Mouse (Mus musculus) bone marrow, adult 2 months (tissue): ENCODE results near the gene Alpl. TPM values are rescaled to one million over a fixed set of nuclear protein-coding genes. Genes with fewer than 3 reads are reported as not detected.
A peak's percentile ranks its signal among the peaks of the same experiment; 100 is the strongest.

Experiments used
- H3K27ac ChIP-seq: fragments of 200-500 bp; 2 replicates; pipeline ENCODE4 v1.5.1; 2012; ENCODE audit warnings: low read depth, mild to moderate bottlenecking, control low read depth, inconsistent platforms, low read length; ENCODE audit not compliant: control insufficient read depth, poor library complexity, insufficient read depth
- H3K4me1 ChIP-seq: fragments of 200-500 bp; 2 replicates; pipeline ENCODE4 v1.6.1; 2011; ENCODE audit warnings: low read length; ENCODE audit not compliant: control insufficient read depth, insufficient read depth
- H3K4me3 ChIP-seq: fragments of 200-500 bp; replicated peaks from 2 replicates; pipeline ENCODE3; 2011; ENCODE audit warnings: mild to moderate bottlenecking, low read depth, low read length, control low read depth; ENCODE audit not compliant: control insufficient read depth
- CTCF ChIP-seq: fragments of 200-500 bp; IDR thresholded peaks from 2 replicates; pipeline ENCODE4 v1.5.1; 2011; ENCODE audit warnings: low read length, control low read depth; ENCODE audit not compliant: control insufficient read depth, insufficient read depth
- POLR2A ChIP-seq: fragments of 200-500 bp; IDR thresholded peaks from 2 replicates; pipeline ENCODE4 v1.6.1; 2011; ENCODE audit warnings: low read depth, mild to moderate bottlenecking, control low read depth, low read length, borderline replicate concordance; ENCODE audit not compliant: control insufficient read depth
- WGBS: fragments of 180-500 bp; shearing (Covaris S2); methylation state at CpG from one replicate; pipeline ENCODE4 v1.1.7; 2018; 5-methylcytosine and 5-hydroxymethylcytosine counted together
- polyA plus RNA-seq: library from polyadenylated mRNA; stranded (reverse); fragments of >200 nt; gene quantifications from 2 replicates; pipeline ENCODE4 v1.2.4, GENCODE M21; 2011; ENCODE audit warnings: low replicate concordance; ENCODE audit not compliant: missing spikeins, insufficient read depth, insufficient read length

Alpl gene
- polyA plus RNA-seq, 1 experiment = 7.1 TPM

DNA sequence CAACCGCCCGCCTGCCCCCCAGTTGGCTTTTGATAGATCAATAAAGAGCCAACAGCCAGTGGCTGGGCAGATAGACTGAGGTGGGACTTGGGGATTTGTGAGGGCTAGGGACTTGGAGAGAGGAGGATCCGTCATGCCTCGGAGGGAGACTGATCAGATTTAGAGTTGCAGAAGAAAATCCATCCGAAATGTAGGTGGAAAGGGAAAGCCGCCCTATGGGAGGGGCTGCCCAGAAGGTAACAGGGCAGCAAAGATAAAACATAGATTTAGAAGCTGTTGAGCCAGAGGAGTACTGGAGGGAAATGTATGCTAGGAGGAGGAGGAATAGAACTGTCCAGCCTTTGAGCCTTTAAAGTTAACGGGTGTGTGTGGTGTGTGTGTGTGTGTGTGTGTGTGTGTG lies 43.0 kb downstream of the Alpl start:
- Histone ChIP-seq H3K4me3 (no peak overlapping the region), H3K27ac (no peak overlapping the region), H3K4me1 (peaks cover 1% of the 10 kb centered on the region; the same call in 1 of the 2 replicates)
- no peak for TF ChIP-seq CTCF
- TF ChIP-seq POLR2A = no peak
- 69% methylated on average over 7 of the region's 7 CpGs for WGBS

DNA sequence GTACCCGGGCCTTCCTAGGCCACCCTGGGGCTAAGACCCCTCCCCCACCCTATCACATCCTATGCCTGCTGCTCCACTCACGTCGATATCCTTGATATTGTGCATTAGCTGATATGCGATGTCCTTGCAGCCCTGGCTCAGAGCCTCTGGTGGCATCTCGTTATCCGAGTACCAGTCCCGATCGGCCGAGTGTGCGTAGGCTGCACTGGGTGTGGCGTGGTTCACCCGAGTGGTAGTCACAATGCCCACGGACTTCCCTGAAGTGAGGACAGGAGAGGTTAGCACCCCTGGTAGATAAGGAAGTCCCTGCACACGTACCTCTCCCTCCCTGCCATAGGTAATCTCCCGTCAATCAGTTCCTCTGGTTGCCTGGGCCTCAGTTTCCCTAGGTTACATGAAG lies 43.7 kb downstream of the Alpl start:
- 77% methylated on average over 15 of the region's 15 CpGs for WGBS
- Histone ChIP-seq H3K4me1 (peaks cover 1% of the 10 kb centered on the region; the same call in 1 of the 2 replicates), H3K4me3 (no peak overlapping the region), H3K27ac (no peak overlapping the region)
- TF ChIP-seq POLR2A (no peak), CTCF (no peak)

DNA sequence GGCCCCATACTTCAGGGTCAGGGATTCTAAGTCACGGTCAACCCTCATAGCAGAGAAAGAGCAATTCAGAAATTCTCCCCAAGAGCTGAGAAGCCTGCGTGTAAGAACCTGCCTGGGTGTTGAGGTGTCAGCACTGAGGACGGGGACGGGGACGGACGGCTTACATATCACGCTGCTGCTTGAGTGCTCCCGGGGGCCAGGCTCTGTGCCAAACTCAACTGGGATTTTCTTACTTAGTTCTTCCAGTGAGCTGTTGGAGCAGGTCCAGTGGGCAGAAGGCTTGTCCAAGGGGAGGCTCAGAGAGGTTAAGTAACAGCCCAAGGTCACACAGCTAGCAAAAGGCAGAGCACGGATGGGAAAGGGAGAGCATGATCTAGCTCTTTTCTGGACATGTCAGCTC lies 44.5 kb downstream of the Alpl start:
- Histone ChIP-seq H3K27ac (peak overlapping the region; percentile 60), H3K4me1 (peaks cover 1% of the 10 kb centered on the region; the same call in 1 of the 2 replicates), H3K4me3 (no peak overlapping the region)
- no peak for TF ChIP-seq POLR2A
- no peak for TF ChIP-seq CTCF
- 74% methylated on average over 9 of the region's 9 CpGs for WGBS

DNA sequence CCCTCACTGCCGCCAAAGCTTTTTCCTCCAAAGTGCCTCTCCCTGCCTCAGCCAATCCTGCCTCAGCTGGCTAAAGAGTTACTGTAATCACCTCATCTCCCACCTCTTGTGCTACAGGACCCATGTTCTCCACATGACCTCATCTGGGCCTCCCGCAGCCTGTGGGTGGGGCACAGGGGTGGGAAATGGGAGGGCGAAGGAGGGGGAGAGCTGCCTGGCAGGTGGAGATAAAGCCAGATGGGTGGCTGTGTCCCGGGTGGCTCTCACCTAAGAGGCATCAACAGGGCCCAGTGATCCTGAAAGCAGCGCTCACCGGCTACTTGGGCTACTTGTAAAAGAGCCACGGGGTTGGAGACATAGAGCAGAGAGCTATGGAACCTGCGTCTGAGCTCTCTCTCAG lies 44.9 kb downstream of the Alpl start:
- TF ChIP-seq CTCF (no peak), POLR2A (no peak)
- WGBS = 38% methylated on average over 8 of the region's 8 CpGs
- H3K27ac ChIP-seq = peak overlapping the region; percentile 60

GRCm38 (mm10) chr4:137750121-137750520 lies 46.1 kb downstream of the Alpl start:
- WGBS = 52% methylated on average over 9 of the region's 9 CpGs
- Histone ChIP-seq H3K27ac (no peak overlapping the region), H3K4me3 (no peak overlapping the region), H3K4me1 (peaks cover 1% of the 10 kb centered on the region; the same call in 1 of the 2 replicates)
- TF ChIP-seq POLR2A = no peak
- TF ChIP-seq CTCF = no peak

More for the DNA sequence above, 44.9 kb downstream of the Alpl start:
- peaks cover 1% of the 10 kb centered on the region; the same call in 1 of the 2 replicates for H3K4me1 ChIP-seq
- H3K4me3 ChIP-seq = no peak overlapping the region

DNA sequence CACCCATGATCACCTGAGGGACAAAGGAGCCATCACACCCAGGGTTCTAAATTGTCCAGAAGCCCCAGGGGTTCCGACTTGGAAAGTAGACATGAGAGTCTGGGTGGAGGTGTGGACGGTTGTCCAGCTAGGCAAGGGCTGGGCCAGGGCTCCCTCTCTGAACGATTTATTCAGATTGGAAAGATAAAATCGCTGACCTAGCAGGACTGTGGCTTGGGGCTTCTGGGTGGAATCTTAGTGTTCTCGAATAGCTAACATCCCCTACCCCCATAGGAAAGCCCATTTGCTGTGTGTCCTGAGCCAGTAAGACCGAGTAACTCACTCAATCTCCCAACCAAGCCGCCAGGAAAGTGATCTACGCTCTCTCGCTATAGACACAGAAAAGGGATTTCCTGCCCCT lies 46.5 kb downstream of the Alpl start:
- Histone ChIP-seq H3K4me3 (no peak overlapping the region), H3K4me1 (peaks cover 1% of the 10 kb centered on the region; the same call in 1 of the 2 replicates), H3K27ac (no peak overlapping the region)
- 38% methylated on average over 9 of the region's 9 CpGs for WGBS
- TF ChIP-seq CTCF = no peak
- no peak for TF ChIP-seq POLR2A

GRCm38 (mm10) chr4:137748726-137749125 lies 47.5 kb downstream of the Alpl start:
- H3K4me1 ChIP-seq = peaks cover 1% of the 10 kb centered on the region; the same call in 1 of the 2 replicates
- TF ChIP-seq POLR2A (no peak), CTCF (no peak)
- WGBS = 29% methylated on average over 4 of the region's 4 CpGs
- no peak overlapping the region for H3K4me3 ChIP-seq
- H3K27ac ChIP-seq = no peak overlapping the region

DNA sequence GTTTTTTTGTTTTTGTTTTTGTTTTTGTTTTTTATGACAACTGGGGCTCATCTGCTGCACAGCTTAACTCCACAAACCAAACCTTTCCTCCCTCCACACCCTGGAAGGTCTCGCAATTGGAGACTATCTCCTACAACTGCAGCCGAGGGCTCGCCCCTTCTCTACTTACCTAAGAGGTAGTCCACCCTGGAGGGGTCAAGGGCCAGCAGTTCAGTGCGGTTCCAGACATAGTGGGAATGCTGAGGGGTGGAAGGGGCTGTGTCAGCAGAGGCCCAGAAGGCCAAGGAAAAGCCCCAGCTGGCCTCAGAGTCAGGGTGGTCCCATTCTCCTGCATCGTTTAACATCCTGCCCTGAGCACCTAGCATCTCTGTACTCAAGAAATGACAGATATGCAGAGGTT lies 48.6 kb downstream of the Alpl start:
- H3K4me3 ChIP-seq = no peak overlapping the region
- no peak for TF ChIP-seq POLR2A
- TF ChIP-seq CTCF = no peak
- H3K27ac ChIP-seq = no peak overlapping the region
- H3K4me1 ChIP-seq = peaks cover 1% of the 10 kb centered on the region; the same call in 1 of the 2 replicates
- WGBS = 80% methylated on average over 5 of the region's 5 CpGs

GRCm38 (mm10) chr4:137747091-137747490 lies 49.1 kb downstream of the Alpl start:
- WGBS = 82% methylated on average over 9 of the region's 9 CpGs
- Histone ChIP-seq H3K4me1 (no peaks in the 10 kb centered on the region), H3K27ac (no peak overlapping the region), H3K4me3 (no peak overlapping the region)
- TF ChIP-seq CTCF (no peak), POLR2A (no peak)
